Mouse (Mus musculus): ENCODE data around the gene 1700018B08Rik. TPM values are rescaled to one million over a fixed set of nuclear protein-coding genes. Genes with fewer than 3 reads are reported as not detected.

1700018B08Rik gene
- not detected for polyA plus RNA-seq (2015; fragmentation: Illumina TruSeq; extraction: RNeasy Lipid Tissue Mini Kit (QIAGEN cat#74804); ENCODE audit: insufficient read depth, low replicate concordance)

GRCm38 (mm10) chr8:121544276-121544785 lies at the start of gene 1700018B08Rik:
TSS of gene 1700018B08Rik (minus strand) at chr8:121544320.

GRCm38 (mm10) chr8:121590203-121591177 lies 46.4 kb upstream of the 1700018B08Rik start, which contains the start of gene Map1lc3b:
TSS of gene Map1lc3b (plus strand) at chr8:121590361.

GRCm38 (mm10) chr8:121578676-121579451 lies 34.7 kb upstream of the 1700018B08Rik start, which contains the start of gene Fbxo31:
TSS of gene Fbxo31 (minus strand) at chr8:121578806.

Other genes with a start within 250 kb of the 1700018B08Rik start
- gene Fbxo31, start 34.5 kb upstream of the 1700018B08Rik start, polyA plus RNA-seq (2015; fragmentation: Illumina TruSeq; extraction: RNeasy Lipid Tissue Mini Kit (QIAGEN cat#74804); ENCODE audit: insufficient read depth, low replicate concordance), result 7.3 TPM
- gene Map1lc3b, start 46.0 kb upstream of the 1700018B08Rik start, polyA plus RNA-seq (2015; fragmentation: Illumina TruSeq; extraction: RNeasy Lipid Tissue Mini Kit (QIAGEN cat#74804); ENCODE audit: insufficient read depth, low replicate concordance), result 143 TPM
- 7.6 TPM for gene Zcchc14, start 108.6 kb upstream of the 1700018B08Rik start, polyA plus RNA-seq (2015; fragmentation: Illumina TruSeq; extraction: RNeasy Lipid Tissue Mini Kit (QIAGEN cat#74804); ENCODE audit: insufficient read depth, low replicate concordance)
- gene Jph3, start 185.3 kb upstream of the 1700018B08Rik start, polyA plus RNA-seq (2015; fragmentation: Illumina TruSeq; extraction: RNeasy Lipid Tissue Mini Kit (QIAGEN cat#74804); ENCODE audit: insufficient read depth, low replicate concordance), result not detected

Data from spleen, adult 10 weeks (tissue).